Mouse (Mus musculus) embryonic facial prominence, embryonic 12.5 days (tissue): ENCODE data around the gene Arih2. TPM values are rescaled to one million over a fixed set of nuclear protein-coding genes. Genes with fewer than 3 reads are reported as not detected.
A peak's percentile ranks its signal among the peaks of the same experiment; 100 is the strongest.
"Not testable (repeated sequence)": the region's sequence is repeated elsewhere in the genome, so short reads cannot be mapped to it uniquely, and the experiment has no call there.

Experiments
- ATAC-seq: fragments of 200-750 bp; cut with Nextera tagmentation; 2 replicates; pipeline ENCODE4 v1.8.0; 2017; ENCODE audit not compliant: insufficient number of reproducible peaks, insufficient read depth, low FRiP score, low TSS enrichment
- H3K27ac ChIP-seq: fragments of 300-500 bp; sonication (generic); 2 replicates; pipeline ENCODE4 v1.5.1; 2016; ENCODE audit warnings: mild to moderate bottlenecking
- H3K27me3 ChIP-seq: fragments of 300-500 bp; sonication (generic); 2 replicates; pipeline ENCODE4 v1.6.1; 2016; ENCODE audit warnings: mild to moderate bottlenecking, moderate library complexity
- H3K36me3 ChIP-seq: fragments of 300-500 bp; sonication (generic); 2 replicates; pipeline ENCODE4 v1.6.1; 2016; ENCODE audit warnings: mild to moderate bottlenecking
- H3K4me1 ChIP-seq: fragments of 300-500 bp; sonication (generic); 2 replicates; pipeline ENCODE4 v1.6.1; 2016
- H3K4me2 ChIP-seq: fragments of 300-500 bp; sonication (generic); replicated peaks from 2 replicates; pipeline ENCODE4 v1.6.1; 2016; ENCODE audit warnings: mild to moderate bottlenecking, moderate library complexity
- H3K4me3 ChIP-seq: fragments of 300-500 bp; sonication (generic); 2 replicates; pipeline ENCODE4 v1.5.1; 2016; ENCODE audit warnings: mild to moderate bottlenecking
- H3K9ac ChIP-seq: fragments of 300-500 bp; sonication (generic); 2 replicates; pipeline ENCODE4 v1.6.1; 2016; ENCODE audit warnings: mild to moderate bottlenecking, moderate library complexity
- H3K9me3 ChIP-seq: fragments of 300-500 bp; sonication (generic); 2 replicates; pipeline ENCODE4 v1.6.1; 2016; ENCODE audit warnings: mild to moderate bottlenecking, moderate library complexity
- WGBS: fragments of 180-500 bp; shearing (Covaris S2); methylation state at CpG from one replicate; pipeline ENCODE4 v1.1.7; 2016; 5-methylcytosine and 5-hydroxymethylcytosine counted together
- polyA plus RNA-seq: library from polyadenylated mRNA; unstranded; fragments of >200 nt; fragmentation: Nextera tagmentation; extraction: Ambion mirVana; gene quantifications from 2 replicates; pipeline ENCODE4 v1.2.1, GENCODE M21; 2016

Gene Arih2
- polyA plus RNA-seq, 1 experiment from 2014 or later = 58.1 TPM

DNA sequence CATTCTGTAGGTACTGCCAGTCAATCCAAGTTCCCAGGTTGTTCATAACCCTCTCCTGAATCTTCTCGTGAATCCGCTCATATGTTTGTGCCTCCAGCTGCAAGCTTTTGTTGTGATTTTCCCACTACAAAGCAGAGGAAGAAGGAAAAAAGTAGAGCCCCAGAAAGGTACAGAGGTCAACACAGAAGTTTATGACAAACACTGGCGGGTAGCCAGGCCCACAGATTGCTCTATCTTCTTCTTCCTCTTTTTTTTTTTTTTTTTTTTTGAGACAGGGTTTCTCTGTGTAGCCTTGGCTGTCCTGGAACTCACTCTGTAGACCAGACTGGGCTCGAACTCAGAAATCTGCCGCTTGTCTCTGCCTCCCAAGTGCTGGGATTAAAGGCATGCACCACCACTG lies 41.3 kb downstream of the Arih2 start:
- not testable (repeated sequence) for H3K4me3 ChIP-seq, H3K9ac ChIP-seq, ATAC-seq, H3K4me2 ChIP-seq, H3K9me3 ChIP-seq, H3K4me1 ChIP-seq, H3K27me3 ChIP-seq, H3K27ac ChIP-seq
- WGBS = 97% methylated on average over 5 of the region's 5 CpGs
- peaks cover 87% of the 10 kb centered on the region for H3K36me3 ChIP-seq

DNA sequence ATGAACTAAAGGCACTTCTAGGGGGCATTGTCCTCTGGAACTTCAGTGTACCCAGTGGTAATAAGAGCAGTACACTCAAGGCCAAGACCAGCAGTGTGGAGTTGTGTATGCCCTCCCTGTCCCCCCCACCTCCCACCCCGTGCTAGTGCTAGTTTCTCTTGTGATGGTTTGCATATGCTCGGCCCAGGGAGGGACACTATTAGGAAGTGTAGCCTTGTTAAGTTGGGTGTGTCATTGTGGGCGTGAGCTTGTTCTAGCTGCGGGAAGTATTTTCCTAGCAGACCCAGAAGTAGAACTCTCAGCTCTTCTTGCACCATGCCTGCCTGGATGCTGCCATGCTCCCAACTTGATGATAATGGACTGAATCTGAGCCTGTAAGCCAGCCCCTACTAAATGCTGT lies 47.2 kb downstream of the Arih2 start:
- H3K36me3 ChIP-seq = peaks cover 45% of the 10 kb centered on the region
- no peak overlapping the region for H3K9ac ChIP-seq
- ATAC-seq = no peak
- H3K4me1 ChIP-seq = peaks cover 2% of the 10 kb centered on the region; the same call in 1 of the 2 replicates
- no peaks in the 10 kb centered on the region for H3K27me3 ChIP-seq
- no peak overlapping the region for H3K4me3 ChIP-seq
- H3K9me3 ChIP-seq = no peaks in the 10 kb centered on the region
- no peak overlapping the region for H3K27ac ChIP-seq
- no peak overlapping the region for H3K4me2 ChIP-seq
- WGBS = 86% methylated on average over 4 of the region's 4 CpGs

DNA sequence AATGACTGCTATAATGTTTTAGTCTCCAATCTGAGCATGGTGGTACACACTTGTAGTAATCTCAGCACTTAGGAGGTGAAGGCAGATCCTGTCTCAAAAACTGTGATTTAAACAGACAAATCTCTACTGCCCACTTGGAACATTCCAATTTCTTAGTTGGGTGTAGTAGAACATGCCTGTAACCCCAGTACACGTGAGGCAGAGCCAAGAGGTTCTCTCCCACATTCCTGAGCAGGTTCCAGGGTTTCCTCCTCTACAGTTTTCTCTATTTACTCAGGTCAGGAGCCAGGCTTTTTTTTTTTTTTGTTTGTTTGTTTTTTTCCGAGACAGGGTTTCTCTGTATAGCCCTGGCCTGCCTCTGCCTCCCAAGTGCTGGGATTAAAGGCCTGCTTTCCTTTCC lies 49.2 kb downstream of the Arih2 start:
- 56% methylated on average over 2 of the region's 2 CpGs for WGBS
- ATAC-seq = no peak
- H3K4me3 ChIP-seq = no peak overlapping the region
- H3K9me3 ChIP-seq = no peaks in the 10 kb centered on the region
- H3K4me2 ChIP-seq = no peak overlapping the region
- no peaks in the 10 kb centered on the region for H3K27me3 ChIP-seq
- H3K4me1 ChIP-seq = peaks cover 2% of the 10 kb centered on the region; the same call in 1 of the 2 replicates
- no peak overlapping the region for H3K9ac ChIP-seq
- peaks cover 33% of the 10 kb centered on the region for H3K36me3 ChIP-seq
- no peak overlapping the region for H3K27ac ChIP-seq

DNA sequence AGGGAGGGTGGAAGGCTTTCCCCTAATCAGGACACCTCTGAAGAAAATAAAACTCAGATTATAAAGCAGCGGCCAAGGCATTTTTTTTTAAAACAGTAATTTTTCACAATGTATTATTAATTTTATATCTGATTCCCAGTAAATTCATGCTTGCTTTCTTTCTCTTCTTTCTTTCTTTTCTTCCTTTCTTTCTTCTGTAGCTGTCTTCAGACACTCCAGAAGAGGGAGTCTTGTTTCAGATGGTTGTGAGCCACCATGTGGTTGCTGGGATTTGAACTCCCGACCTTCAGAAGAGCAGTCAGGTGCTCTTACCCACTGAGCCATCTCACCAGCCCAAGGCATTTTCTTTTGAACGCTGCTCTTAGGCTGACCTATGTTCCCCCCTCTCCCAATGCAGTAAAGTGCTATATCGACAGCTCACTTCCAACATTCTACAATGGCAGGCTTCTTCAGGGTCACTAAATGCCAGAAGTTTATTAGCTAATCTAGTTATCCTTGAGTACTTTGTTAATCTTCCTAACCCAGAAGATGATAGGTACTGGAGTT lies 50.1 kb downstream of the Arih2 start:
- no peak for ATAC-seq
- peaks cover 2% of the 10 kb centered on the region; the same call in 1 of the 2 replicates for H3K4me1 ChIP-seq
- no peak overlapping the region for H3K4me3 ChIP-seq
- H3K9ac ChIP-seq = no peak overlapping the region
- WGBS = 74% methylated on average over 4 of the region's 4 CpGs
- H3K27me3 ChIP-seq = no peaks in the 10 kb centered on the region
- H3K9me3 ChIP-seq = no peaks in the 10 kb centered on the region
- H3K4me2 ChIP-seq = no peak overlapping the region
- no peak overlapping the region for H3K27ac ChIP-seq
- peaks cover 25% of the 10 kb centered on the region for H3K36me3 ChIP-seq

DNA sequence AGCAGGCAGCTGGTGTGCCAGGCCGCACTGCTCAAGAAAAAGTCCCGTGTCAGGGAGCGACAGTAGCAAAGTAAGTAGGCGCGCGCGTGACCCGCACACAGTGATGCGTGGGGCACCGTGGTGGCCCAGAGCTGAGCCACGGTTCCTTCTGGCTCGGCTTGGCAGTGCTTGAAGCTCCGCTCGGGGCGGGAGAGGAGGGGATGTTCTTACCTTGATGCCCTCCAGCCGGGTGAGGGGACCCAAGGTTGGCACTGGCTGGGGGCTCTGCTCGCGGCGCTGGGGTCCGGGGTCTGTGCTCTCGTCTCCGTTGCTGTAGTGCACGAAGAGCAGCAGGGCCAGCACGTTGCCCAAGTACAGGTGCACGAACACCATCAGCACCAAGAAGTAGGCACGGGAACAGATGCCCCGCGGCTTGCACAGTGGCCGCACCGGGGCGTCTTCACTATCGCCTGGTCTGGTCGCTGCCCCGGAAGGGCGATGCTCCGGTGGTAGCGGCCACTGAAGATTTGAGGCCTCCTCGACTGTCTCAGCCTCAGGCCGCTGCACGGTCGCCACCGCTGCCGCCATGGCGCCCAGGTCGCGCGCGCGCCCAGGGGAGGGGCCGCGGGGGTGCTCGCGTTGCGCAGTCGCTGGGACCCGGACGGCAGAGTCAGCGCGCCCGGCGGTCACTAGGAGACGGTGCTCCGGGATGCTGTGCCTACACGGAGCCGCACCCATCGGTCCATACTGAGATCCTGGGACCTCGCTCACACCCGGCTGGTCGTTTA lies 52.0 kb downstream of the Arih2 start, which contains the start of gene P4htm:
Gene P4htm, minus strand, starts transcription at position 670 of the 767 bp plus-strand sequence.
- WGBS = 3% methylated on average over 69 of the region's 69 CpGs
- Histone ChIP-seq H3K4me2 (peak within 1 kb of the TSS; percentile 91), H3K27ac (peak within 1 kb of the TSS; percentile 46), H3K27me3 (no peaks in the 10 kb centered on the region), H3K4me3 (peak within 1 kb of the TSS; percentile 69), H3K9me3 (no peaks in the 10 kb centered on the region), H3K9ac (peak within 1 kb of the TSS; percentile 83), H3K4me1 (peaks cover 2% of the 10 kb centered on the region; the same call in 1 of the 2 replicates), H3K36me3 (0 out of 2 replicates have a peak, but pooled peaks cover 7% of the 10 kb centered on the region)
- peak; percentile 65 for ATAC-seq

DNA sequence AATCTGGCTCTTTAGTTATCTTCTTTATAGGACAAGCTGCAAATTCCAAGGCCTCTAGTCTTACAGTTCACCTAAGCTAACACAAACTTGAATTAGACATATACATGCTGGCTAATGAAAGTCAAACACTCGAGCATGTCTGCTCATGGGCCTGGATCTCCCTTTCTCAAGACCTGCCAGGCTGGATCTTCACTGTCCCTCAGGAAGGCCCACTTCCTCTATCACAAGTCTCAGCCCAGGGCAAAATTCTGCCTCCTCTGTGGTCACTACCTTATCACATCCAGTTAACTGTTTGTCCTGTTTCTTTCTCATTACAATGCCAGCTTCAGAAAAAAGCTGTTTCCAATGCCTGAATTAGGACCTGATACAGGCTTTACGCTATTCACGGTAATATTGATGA lies 54.8 kb downstream of the Arih2 start:
- 73% methylated on average over 3 of the region's 3 CpGs for WGBS
- no peaks in the 10 kb centered on the region for H3K27me3 ChIP-seq
- no peak overlapping the region for H3K9ac ChIP-seq
- peaks cover 2% of the 10 kb centered on the region; the same call in 1 of the 2 replicates for H3K4me1 ChIP-seq
- H3K4me3 ChIP-seq = no peak overlapping the region
- no peak overlapping the region for H3K4me2 ChIP-seq
- no peak for ATAC-seq
- no peaks in the 10 kb centered on the region for H3K9me3 ChIP-seq
- no peak overlapping the region for H3K27ac ChIP-seq
- H3K36me3 ChIP-seq = no peaks in the 10 kb centered on the region

DNA sequence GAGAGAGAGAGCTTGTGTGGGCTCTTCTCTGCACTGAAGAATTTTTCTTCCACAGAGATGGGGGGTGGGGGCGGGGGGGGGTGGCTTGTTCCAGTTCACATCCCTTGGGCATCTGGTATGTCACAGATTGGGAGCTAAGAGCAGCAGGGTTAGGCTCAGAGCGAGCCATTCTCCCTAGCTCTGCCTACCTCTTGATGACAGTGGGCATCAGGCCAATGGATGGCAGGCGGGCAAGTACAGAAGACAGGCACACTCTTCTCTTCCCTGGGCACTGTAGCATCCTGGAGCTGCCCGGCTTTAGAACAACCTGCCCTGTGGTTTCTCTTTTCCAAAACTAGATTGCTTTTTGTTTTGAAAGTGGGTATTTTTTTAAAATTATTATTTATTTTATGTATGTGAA lies 57.7 kb downstream of the Arih2 start:
- H3K27ac ChIP-seq = no peak overlapping the region
- peaks cover 24% of the 10 kb centered on the region for H3K4me1 ChIP-seq
- H3K9me3 ChIP-seq = no peaks in the 10 kb centered on the region
- 83% methylated on average over 4 of the region's 4 CpGs for WGBS
- H3K36me3 ChIP-seq = no peaks in the 10 kb centered on the region
- no peak for ATAC-seq
- H3K4me2 ChIP-seq = no peak overlapping the region
- no peak overlapping the region for H3K9ac ChIP-seq
- no peak overlapping the region for H3K4me3 ChIP-seq
- H3K27me3 ChIP-seq = no peaks in the 10 kb centered on the region

DNA sequence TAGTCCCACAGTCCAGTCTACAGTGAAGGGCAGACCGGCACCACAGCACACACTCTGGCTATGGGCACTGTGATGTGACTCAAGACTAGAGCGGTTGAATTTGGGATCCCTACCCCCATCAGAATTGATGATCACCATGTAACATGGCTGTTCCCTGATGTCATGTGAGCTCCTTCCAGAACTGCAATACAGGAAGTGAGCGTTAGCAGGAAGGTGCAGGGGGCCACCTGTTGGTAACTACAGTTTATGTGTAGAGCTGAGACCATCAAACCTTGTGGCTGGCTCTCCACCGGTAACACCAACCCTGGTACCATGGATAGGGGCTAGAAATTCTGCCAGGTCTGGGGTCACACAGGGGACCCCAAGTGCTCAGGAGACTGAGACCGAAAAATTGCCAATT lies 60.0 kb downstream of the Arih2 start:
- H3K27ac ChIP-seq = peak overlapping the region; percentile 80; the same call in 1 of the 2 replicates
- H3K9me3 ChIP-seq = no peaks in the 10 kb centered on the region
- no peaks in the 10 kb centered on the region for H3K27me3 ChIP-seq
- no peak overlapping the region for H3K4me2 ChIP-seq
- H3K9ac ChIP-seq = no peak overlapping the region
- H3K4me3 ChIP-seq = no peak overlapping the region
- WGBS = 69% methylated on average over 5 of the region's 5 CpGs
- no peak for ATAC-seq
- no peaks in the 10 kb centered on the region for H3K36me3 ChIP-seq
- H3K4me1 ChIP-seq = peaks cover 24% of the 10 kb centered on the region

DNA sequence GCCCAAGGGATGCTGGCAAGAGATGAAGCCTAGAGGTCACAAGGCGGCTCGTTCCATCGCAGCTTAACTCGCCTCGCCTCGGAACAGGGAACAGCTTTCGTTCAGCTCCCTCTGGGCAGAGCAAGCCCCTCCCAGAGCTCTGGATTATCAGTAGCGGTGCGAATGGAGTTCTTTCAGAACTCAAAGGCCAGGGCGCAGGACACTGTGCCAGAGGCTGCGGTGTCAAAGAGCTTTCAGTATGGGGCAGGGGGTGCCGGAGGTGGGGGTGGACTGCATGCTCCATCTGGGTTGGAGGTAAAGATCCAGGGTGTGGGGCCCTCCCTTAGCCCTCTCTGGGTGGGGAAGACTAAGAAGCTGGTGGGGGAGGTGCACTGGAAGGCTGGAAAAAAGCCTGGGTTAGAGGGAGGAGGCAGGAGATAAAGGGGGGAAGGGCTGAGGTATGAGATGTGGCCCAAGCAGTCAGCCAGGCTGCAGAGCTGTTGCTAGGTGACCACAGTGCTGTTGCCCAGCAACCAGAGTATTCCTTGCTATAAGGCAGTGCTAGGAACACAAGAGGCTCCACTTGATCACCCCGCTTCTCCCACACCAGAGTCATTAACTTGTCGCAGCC lies 61.5 kb downstream of the Arih2 start:
- no peaks in the 10 kb centered on the region for H3K9me3 ChIP-seq
- WGBS = 1% methylated on average over 14 of the region's 14 CpGs
- peak overlapping the region; percentile 31; the same call in 1 of the 2 replicates for H3K9ac ChIP-seq
- H3K27me3 ChIP-seq = no peaks in the 10 kb centered on the region
- H3K4me1 ChIP-seq = peaks cover 24% of the 10 kb centered on the region
- peak; percentile 95 for ATAC-seq
- H3K36me3 ChIP-seq = no peaks in the 10 kb centered on the region
- H3K4me2 ChIP-seq = peak overlapping the region; percentile 40
- H3K27ac ChIP-seq = peak overlapping the region; percentile 80
- H3K4me3 ChIP-seq = peak overlapping the region; percentile 8

DNA sequence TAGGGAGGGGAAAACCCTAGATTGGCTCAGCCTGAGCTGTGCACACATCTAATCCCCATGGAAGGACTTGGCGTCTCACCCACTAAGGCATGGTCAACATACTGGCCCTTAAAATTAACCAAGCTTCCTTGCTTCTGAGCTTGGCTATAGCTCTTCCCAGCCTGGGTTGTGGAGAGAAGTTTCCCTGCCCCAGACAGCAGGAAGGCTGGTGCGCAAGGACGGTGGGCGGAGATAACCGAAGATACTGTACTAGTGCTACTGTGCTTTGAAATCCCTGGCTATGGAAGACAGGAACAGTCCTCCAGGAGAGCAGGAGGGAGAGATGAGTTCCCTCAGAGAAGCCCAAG lies 69.9 kb downstream of the Arih2 start:
- Histone ChIP-seq H3K27ac (peak overlapping the region; percentile 91), H3K27me3 (no peaks in the 10 kb centered on the region), H3K9me3 (no peaks in the 10 kb centered on the region), H3K36me3 (peaks cover 26% of the 10 kb centered on the region), H3K4me1 (peaks cover 46% of the 10 kb centered on the region), H3K4me2 (peak overlapping the region; percentile 70), H3K4me3 (peak overlapping the region; percentile 90), H3K9ac (peak overlapping the region; percentile 60)
- ATAC-seq = no peak
- WGBS = 65% methylated on average over 5 of the region's 5 CpGs

DNA sequence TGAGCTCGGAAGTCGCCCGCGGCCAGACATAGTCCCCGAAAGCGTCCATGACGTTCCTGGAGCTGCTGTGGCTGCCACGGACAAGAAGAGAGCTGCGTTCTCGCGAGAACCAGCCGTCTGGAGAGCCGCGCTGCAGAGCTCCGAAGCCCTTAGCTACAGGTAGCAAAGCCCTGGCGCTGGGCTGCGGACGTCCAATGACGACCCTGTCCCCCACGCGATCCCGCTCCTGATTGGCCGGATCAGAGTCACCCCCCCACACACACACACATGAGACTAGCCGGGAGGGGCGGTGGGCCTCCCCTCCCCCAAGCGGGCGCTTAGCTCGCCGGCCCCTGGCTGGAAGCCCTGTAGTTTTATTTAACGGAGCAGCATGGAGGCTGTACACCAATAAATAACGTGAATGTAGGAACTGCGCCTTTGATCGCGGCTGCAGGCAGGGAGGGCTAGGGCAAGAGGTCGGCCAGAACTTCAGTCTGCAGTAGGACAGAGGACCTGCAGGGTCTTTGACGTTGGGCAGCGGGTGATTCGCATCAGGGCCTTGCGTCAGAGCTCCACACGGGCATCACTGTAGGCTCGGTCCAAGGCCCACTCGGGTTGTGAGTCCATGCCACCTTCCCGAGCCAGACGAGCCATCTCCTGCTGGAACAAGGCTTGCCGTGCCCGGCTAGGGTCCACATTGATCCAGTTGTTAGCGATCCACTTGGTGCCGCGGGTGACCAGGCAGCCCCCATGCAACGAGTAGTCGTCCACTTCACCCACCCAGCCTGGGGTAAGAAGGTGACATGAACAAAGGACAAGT lies 70.4 kb downstream of the Arih2 start, which contains the start of gene Wdr6:
Gene Wdr6, minus strand, starts transcription at position 195 of the 799 bp plus-strand sequence.
- Histone ChIP-seq H3K4me1 (peaks cover 51% of the 10 kb centered on the region), H3K4me2 (peak within 1 kb of the TSS; percentile 70), H3K9me3 (no peaks in the 10 kb centered on the region), H3K27me3 (no peaks in the 10 kb centered on the region), H3K27ac (peak within 1 kb of the TSS; percentile 91), H3K36me3 (peaks cover 32% of the 10 kb centered on the region), H3K9ac (peak within 1 kb of the TSS; percentile 89), H3K4me3 (peak within 1 kb of the TSS; percentile 90)
- 6% methylated on average over 51 of the region's 51 CpGs for WGBS
- peak; percentile 95 for ATAC-seq
